Mouse (Mus musculus) erythroblast, embryonic 14.5 days (primary cell): ENCODE measurements around the gene Nfic.

ENCODE experiments used
- GATA1 ChIP-seq: IDR thresholded peaks from 2 replicates; pipeline ENCODE4 v1.6.1; 2012; ENCODE audit warnings: low read length, inconsistent platforms, mixed read lengths
- TAL1 ChIP-seq: IDR thresholded peaks from 3 replicates; pipeline ENCODE4 v1.6.1; 2012; ENCODE audit warnings: low read length, inconsistent platforms, mixed read lengths

DNA sequence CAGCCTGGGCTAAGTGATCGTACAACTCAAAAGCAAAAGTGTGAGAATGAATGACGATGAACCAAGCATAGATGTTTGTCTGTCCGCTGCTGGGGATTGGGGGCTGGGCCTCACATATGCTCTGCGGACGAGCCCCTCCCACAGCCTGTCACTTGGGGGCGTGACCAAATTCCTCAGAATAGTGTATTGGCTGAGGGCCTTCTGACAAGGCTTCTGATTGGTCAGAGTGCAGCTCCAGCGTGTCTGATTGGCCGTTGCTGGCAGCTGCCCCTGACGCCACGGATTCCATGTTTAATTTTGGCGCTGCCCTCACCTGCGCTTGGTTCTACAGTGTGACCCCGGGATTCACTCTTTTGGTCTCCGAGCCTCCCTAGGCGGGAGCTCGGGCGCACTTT lies 22.6 kb downstream of the Nfic start:
- TF ChIP-seq GATA1 (no peak), TAL1 (no peak)
